Mouse (Mus musculus) MEL (cell line): ENCODE measurements around the gene Ascl4.

Experiments used
- CHD2 ChIP-seq: IDR thresholded peaks from 2 replicates; pipeline ENCODE4 v1.6.1; 2011; ENCODE audit warnings: low read length, improper control_type of control experiment
- CTCF ChIP-seq, 3 experiments: IDR thresholded peaks in 2 of 3; conservative IDR thresholded peaks in 1 of 3; 2 replicates each; pipeline ENCODE4 v1.5.1; 2011 to 2012; ENCODE audit warnings: low read length in 3 of 3, low read depth in 2 of 3, mild to moderate bottlenecking in 2 of 3, improper control_type of control experiment in 1 of 3, inconsistent platforms in 1 of 3, mixed read lengths in 1 of 3, moderate library complexity in 1 of 3; ENCODE audit not compliant: control insufficient read depth in 1 of 3, insufficient read depth in 1 of 3, poor library complexity in 1 of 3, severe bottlenecking in 1 of 3
- E2F4 ChIP-seq: IDR thresholded peaks from 2 replicates; pipeline ENCODE4 v1.6.1; 2011; ENCODE audit warnings: low read depth, low read length, improper control_type of control experiment, borderline replicate concordance
- EP300 ChIP-seq, 2 experiments: IDR thresholded peaks; 2 replicates each; pipeline ENCODE4 v1.6.1; 2011; ENCODE audit warnings: improper control_type of control experiment in 2 of 2, low read length in 2 of 2, low read depth in 1 of 2, mild to moderate bottlenecking in 1 of 2
- ETS1 ChIP-seq: IDR thresholded peaks from 2 replicates; pipeline ENCODE4 v1.6.1; 2012; ENCODE audit warnings: low read depth, mild to moderate bottlenecking, inconsistent platforms, low read length, improper control_type of control experiment, moderate library complexity
- GABPA ChIP-seq: IDR thresholded peaks from 2 replicates; pipeline ENCODE4 v1.6.1; 2012; ENCODE audit warnings: low read depth, mild to moderate bottlenecking, inconsistent platforms, low read length, improper control_type of control experiment, moderate library complexity
- MAX ChIP-seq: IDR thresholded peaks from 2 replicates; pipeline ENCODE4 v1.6.1; 2011; ENCODE audit warnings: low read length, improper control_type of control experiment
- MAZ ChIP-seq: IDR thresholded peaks from 2 replicates; pipeline ENCODE4 v1.6.1; 2012; ENCODE audit warnings: low read depth, mild to moderate bottlenecking, inconsistent platforms, low read length, improper control_type of control experiment
- MYB ChIP-seq: IDR thresholded peaks from 2 replicates; pipeline ENCODE4 v1.6.1; 2011; ENCODE audit warnings: mild to moderate bottlenecking, low read depth, low read length, improper control_type of control experiment
- POLR2A ChIP-seq, 2 experiments: IDR thresholded peaks; 2 replicates each; pipeline ENCODE4 v1.6.1; 2011 to 2012; ENCODE audit warnings: low read length in 2 of 2, mild to moderate bottlenecking in 2 of 2, control low read depth in 1 of 2, improper control_type of control experiment in 1 of 2, low read depth in 1 of 2, moderate library complexity in 1 of 2; ENCODE audit not compliant: control insufficient read depth in 1 of 2, insufficient read depth in 1 of 2, poor library complexity in 1 of 2
- SMC3 ChIP-seq: IDR thresholded peaks from 2 replicates; pipeline ENCODE4 v1.6.1; 2011; ENCODE audit warnings: low read depth, low read length, improper control_type of control experiment
- TCF12 ChIP-seq: IDR thresholded peaks from 2 replicates; pipeline ENCODE4 v1.6.1; 2014; ENCODE audit warnings: low read depth, mild to moderate bottlenecking, inconsistent platforms, low read length, improper control_type of control experiment, moderate library complexity
- ZC3H11A ChIP-seq: IDR thresholded peaks from 2 replicates; pipeline ENCODE4 v1.6.1; 2012; ENCODE audit warnings: low read depth, mild to moderate bottlenecking, inconsistent platforms, low read length, improper control_type of control experiment
- ZMIZ1 ChIP-seq: IDR thresholded peaks from 2 replicates; pipeline ENCODE4 v1.6.1; 2012; ENCODE audit warnings: low read depth, mild to moderate bottlenecking, inconsistent platforms, low read length, improper control_type of control experiment, moderate library complexity

- TF ChIP-seq ZMIZ1 (no peak), CHD2 (no peak), ZC3H11A (no peak), MAX (no peak), POLR2A (IDR thresholded peaks at IDR 0.05; ENCODE audit: control insufficient read depth in 1 of 2, insufficient read depth in 1 of 2, low read depth in 1 of 2, low read length in 2 of 2, poor library complexity in 1 of 2) (no peak), CTCF (IDR thresholded peaks at IDR 0.05 in 2 of 3, conservative IDR thresholded peaks at IDR 0.05 in 1 of 3; ENCODE audit: control insufficient read depth in 1 of 3, insufficient read depth in 1 of 3, low read depth in 2 of 3, low read length in 3 of 3, poor library complexity in 1 of 3, severe bottlenecking in 1 of 3) (no peak), EP300 (IDR thresholded peaks at IDR 0.05; ENCODE audit: low read depth in 1 of 2, low read length in 2 of 2) (no peak), MAZ (no peak), E2F4 (no peak), SMC3 (no peak), ETS1 (no peak), TCF12 (no peak), MYB (no peak), GABPA (no peak)
These were observed 62.1 kb downstream of the Ascl4 start for GRCm38 (mm10) chr10:85989412-85990115.
